Mouse (Mus musculus) liver, embryonic 14.5 days (tissue): ENCODE measurements around the gene Syngr1.

Experiments
- CTCF ChIP-seq: IDR thresholded peaks from 2 replicates; pipeline ENCODE4 v1.5.1; 2016; ENCODE audit warnings: antibody characterized with exemption, low read depth, control low read depth
- EP300 ChIP-seq: IDR thresholded peaks from 2 replicates; pipeline ENCODE4 v1.6.1; 2016; ENCODE audit warnings: antibody characterized with exemption, low read depth

GRCm38 (mm10) chr15:80115866-80116794, 25.0 kb downstream of the Syngr1 start:
- TF ChIP-seq CTCF (no peak), EP300 (no peak)
